Comparison of ENCODE assay signal across 26 mouse cellular contexts in genomic region chr3:131779803-131780202, GRCm38 (mm10).
A peak's percentile ranks its signal among the peaks of the same experiment; 100 is the strongest.
DNase-seq lines count a peak whose midpoint lies in the region; ATAC-seq and TF ChIP-seq lines count a peak whose summit lies in the region.
"Had no signal": no experiment of that assay in that cellular context is flagged by ENCODE, and none has a peak within 500 bp of the region (broad histone marks: within the 10 kb centered on the region; RNA-seq: fewer than 3 reads in every experiment).

No protein-coding gene starts in this region.

- no peak overlapping the region for H3K27ac ChIP-seq in forebrain, embryonic 13.5 days
- H3K27ac ChIP-seq in forebrain, embryonic 11.5 days (ENCODE audit: low read depth, low read length): no peak overlapping the region
- H3K27ac ChIP-seq in forebrain, embryonic 15.5 days (replicated peaks): no peak overlapping the region
- no peak overlapping the region for H3K27ac ChIP-seq in forebrain, embryonic 10.5 days
- H3K27ac ChIP-seq in lung, embryonic 14.5 days (ENCODE audit: low read depth): no peak overlapping the region
- H3K27ac ChIP-seq: embryonic facial prominence, embryonic 13.5 days had no signal

- no peak overlapping the region for H3K4me2 ChIP-seq in forebrain, embryonic 13.5 days
- H3K4me2 ChIP-seq in forebrain, embryonic 11.5 days (ENCODE audit: low read depth, low read length, severe bottlenecking): no peak overlapping the region
- H3K4me2 ChIP-seq in forebrain, embryonic 15.5 days (replicated peaks): no peak overlapping the region
- H3K4me2 ChIP-seq in lung, embryonic 14.5 days: no peak overlapping the region
- H3K4me2 ChIP-seq: embryonic facial prominence, embryonic 13.5 days; embryonic facial prominence, embryonic 15.5 days had no signal

- no peak overlapping the region for H3K9ac ChIP-seq in forebrain, embryonic 13.5 days
- no peak overlapping the region for H3K9ac ChIP-seq in forebrain, embryonic 11.5 days (ENCODE audit: low read length)
- H3K9ac ChIP-seq in forebrain, embryonic 15.5 days (replicated peaks): no peak overlapping the region
- no peak overlapping the region for H3K9ac ChIP-seq in lung, embryonic 14.5 days
- H3K9ac ChIP-seq: embryonic facial prominence, embryonic 13.5 days; embryonic facial prominence, embryonic 15.5 days had no signal

- ATAC-seq in forebrain, embryonic 13.5 days: peak; percentile 43; the same call in 1 of the 2 replicates
- no peak for ATAC-seq in forebrain, embryonic 11.5 days (replicated peaks; ENCODE audit: low FRiP score)
- peak; percentile 51; the same call in 1 of the 2 replicates for ATAC-seq in forebrain, embryonic 15.5 days (replicated peaks)
- ATAC-seq in lung, embryonic 14.5 days (ENCODE audit: insufficient read depth): peak; percentile 78; the same call in 1 of the 2 replicates
- ATAC-seq: activated CD4-positive, CD25-positive, alpha-beta regulatory T cell, adult 4 months; CD4-positive, CD25-positive, alpha-beta regulatory T cell, adult 4 months; Patski had no signal

- TF ChIP-seq CTCF in lung, embryonic 14.5 days (IDR thresholded peaks at IDR 0.05; ENCODE audit: low read depth): no peak
- TF ChIP-seq CTCF in brain, embryonic 14.5 days (IDR thresholded peaks at IDR 0.05; ENCODE audit: borderline replicate concordance, extremely low read depth, insufficient read depth, insufficient read length): no peak

- no peaks in the 10 kb centered on the region for H3K36me3 ChIP-seq in forebrain, embryonic 13.5 days (ENCODE audit: poor library complexity, severe bottlenecking)
- no peaks in the 10 kb centered on the region for H3K36me3 ChIP-seq in forebrain, embryonic 11.5 days (ENCODE audit: control insufficient read depth, insufficient read depth, low read length)
- H3K36me3 ChIP-seq in forebrain, embryonic 15.5 days: no peaks in the 10 kb centered on the region
- no peaks in the 10 kb centered on the region for H3K36me3 ChIP-seq in forebrain, embryonic 10.5 days (replicated peaks)
- H3K36me3 ChIP-seq in lung, embryonic 14.5 days (ENCODE audit: insufficient read depth): no peaks in the 10 kb centered on the region
- H3K36me3 ChIP-seq: embryonic facial prominence, embryonic 13.5 days; embryonic facial prominence, embryonic 15.5 days; G1E had no signal

- H3K9me3 ChIP-seq in forebrain, embryonic 13.5 days (replicated peaks): no peaks in the 10 kb centered on the region
- no peaks in the 10 kb centered on the region for H3K9me3 ChIP-seq in forebrain, embryonic 11.5 days (ENCODE audit: control insufficient read depth, low read length)
- H3K9me3 ChIP-seq in forebrain, embryonic 15.5 days: no peaks in the 10 kb centered on the region
- H3K9me3 ChIP-seq in forebrain, embryonic 10.5 days: no peaks in the 10 kb centered on the region
- H3K9me3 ChIP-seq in lung, embryonic 14.5 days (ENCODE audit: low read depth, low read length): no peaks in the 10 kb centered on the region
- H3K9me3 ChIP-seq: embryonic facial prominence, embryonic 13.5 days; embryonic facial prominence, embryonic 15.5 days had no signal

- WGBS in forebrain, embryonic 13.5 days: 66% methylated on average over 7 of the region's 7 CpGs
- WGBS in forebrain, embryonic 11.5 days: 75% methylated on average over 7 of the region's 7 CpGs
- WGBS in forebrain, embryonic 15.5 days: 53% methylated on average over 7 of the region's 7 CpGs
- 84% methylated on average over 7 of the region's 7 CpGs for WGBS in forebrain, embryonic 10.5 days
- WGBS in lung, embryonic 14.5 days: 24% methylated on average over 7 of the region's 7 CpGs

- no peaks in the 10 kb centered on the region for H3K27me3 ChIP-seq in forebrain, embryonic 13.5 days
- H3K27me3 ChIP-seq in forebrain, embryonic 11.5 days (ENCODE audit: control insufficient read depth, insufficient read depth, low read length): no peaks in the 10 kb centered on the region
- H3K27me3 ChIP-seq in forebrain, embryonic 15.5 days: no peaks in the 10 kb centered on the region
- H3K27me3 ChIP-seq in forebrain, embryonic 10.5 days (ENCODE audit: poor library complexity, severe bottlenecking): no peaks in the 10 kb centered on the region
- H3K27me3 ChIP-seq in lung, embryonic 14.5 days (ENCODE audit: insufficient read depth, low read length): no peaks in the 10 kb centered on the region
- H3K27me3 ChIP-seq: CH12.LX; embryonic facial prominence, embryonic 13.5 days; embryonic facial prominence, embryonic 15.5 days; Patski had no signal

- no peaks in the 10 kb centered on the region for H3K4me1 ChIP-seq in forebrain, embryonic 13.5 days
- no peaks in the 10 kb centered on the region for H3K4me1 ChIP-seq in forebrain, embryonic 11.5 days (replicated peaks; ENCODE audit: control insufficient read depth, insufficient read depth, low read length)
- H3K4me1 ChIP-seq in forebrain, embryonic 15.5 days: no peaks in the 10 kb centered on the region
- H3K4me1 ChIP-seq in forebrain, embryonic 10.5 days: no peaks in the 10 kb centered on the region
- no peaks in the 10 kb centered on the region for H3K4me1 ChIP-seq in lung, embryonic 14.5 days (ENCODE audit: insufficient read depth)
- H3K4me1 ChIP-seq: embryonic facial prominence, embryonic 13.5 days; embryonic facial prominence, embryonic 15.5 days had no signal

- DNase-seq in forebrain, embryonic 11.5 days (ENCODE audit: low spot score): no peak
- no peak for DNase-seq in forebrain, embryonic 10.5 days (ENCODE audit: extremely low spot score, low spot score)
- peak; percentile 59 for DNase-seq in lung, embryonic 14.5 days
- DNase-seq in lung, adult 18-20 months: no peak
- peak; percentile 58 for DNase-seq in brain, embryonic 14.5 days (ENCODE audit: low read depth)
- no peak for DNase-seq in gastrocnemius, postnatal 25 days
- DNase-seq: adrenal gland, adult 8-10 months; adrenal gland, postnatal 14 days; adrenal gland, postnatal 36 days; B cell, adult 2 months; cerebellum, adult 11 months; cerebellum, adult 18-20 months; cerebellum, adult 8-10 months; cerebellum, adult 9-11 months; cerebellum, postnatal 14 days; cerebellum, postnatal 36 days; embryo, embryonic 11 days had no signal

- H3K4me3 ChIP-seq in forebrain, embryonic 13.5 days: no peak overlapping the region
- H3K4me3 ChIP-seq in forebrain, embryonic 11.5 days (ENCODE audit: low read depth, low read length): no peak overlapping the region
- no peak overlapping the region for H3K4me3 ChIP-seq in forebrain, embryonic 15.5 days
- no peak overlapping the region for H3K4me3 ChIP-seq in forebrain, embryonic 10.5 days
- no peak overlapping the region for H3K4me3 ChIP-seq in lung, embryonic 14.5 days (ENCODE audit: low read depth, low read length)
- H3K4me3 ChIP-seq: embryonic facial prominence, embryonic 13.5 days; embryonic facial prominence, embryonic 15.5 days had no signal

- TF ChIP-seq POLR2A in brain, embryonic 14.5 days (IDR thresholded peaks at IDR 0.05; ENCODE audit: borderline replicate concordance, extremely low read depth, insufficient read depth, insufficient read length, poor library complexity, severe bottlenecking): no peak

Comparison
In these comparisons a context has a peak if more than half of its experiments do, and no peak if none do; other contexts are left out.
1. DNase-seq: peak in lung, embryonic 14.5 days (single experiment) and brain, embryonic 14.5 days (single experiment); none in forebrain, embryonic 11.5 days (single experiment), forebrain, embryonic 10.5 days (single experiment), lung, adult 18-20 months (0 of 2) and gastrocnemius, postnatal 25 days (single experiment).